Mouse (Mus musculus) testis, adult 2 months (tissue): Measurements from ENCODE around the gene Kdm5b.

Experiments used
- CTCF ChIP-seq: fragments of 200-500 bp; IDR thresholded peaks from 2 replicates; pipeline ENCODE4 v1.5.1; 2012; ENCODE audit warnings: low read depth, mild to moderate bottlenecking, inconsistent platforms, low read length, moderate library complexity; ENCODE audit not compliant: control insufficient read depth, insufficient read depth, insufficient replicate concordance
- POLR2A ChIP-seq: fragments of 200-500 bp; IDR thresholded peaks from 2 replicates; pipeline ENCODE4 v1.6.1; 2012; ENCODE audit warnings: low read depth, mild to moderate bottlenecking, inconsistent platforms, low read length, moderate library complexity; ENCODE audit not compliant: control insufficient read depth

DNA sequence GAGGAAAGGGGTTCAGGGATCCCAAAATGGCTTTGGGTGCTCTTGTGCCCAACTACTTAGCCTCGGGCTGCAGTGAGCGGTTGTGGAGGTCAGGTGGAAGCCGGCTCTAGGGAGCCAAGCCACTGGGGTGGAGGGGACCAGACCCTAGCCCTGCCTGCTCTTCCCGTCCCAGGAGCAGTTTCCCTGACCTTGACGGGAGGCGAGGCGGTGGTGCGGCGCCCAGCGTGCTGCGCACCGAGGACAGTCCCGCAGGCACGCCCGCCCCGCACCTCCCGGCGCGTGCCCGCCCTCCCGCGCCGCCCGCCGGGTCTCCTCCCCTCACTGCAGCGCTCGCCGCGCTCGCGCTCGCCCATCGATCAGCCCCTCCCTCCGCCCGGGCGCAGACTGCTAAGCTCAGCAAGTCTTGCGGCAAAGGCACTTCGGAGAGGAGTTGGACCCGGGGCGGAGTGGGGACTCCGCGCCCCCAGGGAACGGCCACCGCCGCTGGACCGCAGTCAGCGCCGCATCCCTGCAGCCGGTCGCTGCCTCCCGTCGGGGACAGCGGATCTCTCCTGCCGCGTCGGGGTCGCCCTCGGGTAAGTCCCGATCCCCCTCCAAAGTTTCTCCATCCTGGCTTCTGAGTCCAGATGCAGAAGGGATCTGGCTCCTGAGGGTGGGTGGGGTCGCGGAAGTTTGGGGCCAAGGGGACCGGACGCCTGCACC is 86.4 kb downstream of the Kdm5b start, which contains the start of gene Syt2:
- TF ChIP-seq CTCF (no peak), POLR2A (no peak)
